Comparison of ENCODE assay signal across 8 mouse cellular contexts in genomic region chr7:139387921-139388669, GRCm38 (mm10). TPM values are rescaled to one million over a fixed set of nuclear protein-coding genes. Genes with fewer than 3 reads are reported as not detected.
DNase-seq lines count a peak whose midpoint lies in the region; ATAC-seq and TF ChIP-seq lines count a peak whose summit lies in the region.

No protein-coding gene starts in this region.

- H3K36me3 ChIP-seq in heart, postnatal 0 days (replicated peaks; ENCODE audit: control insufficient read depth, insufficient read depth, low read length) = no peaks in the 10 kb centered on the region

- peak overlapping the region; percentile 83 for H3K9ac ChIP-seq in heart, postnatal 0 days (replicated peaks; ENCODE audit: low read depth, low read length)

- no peaks in the 10 kb centered on the region for H3K9me3 ChIP-seq in heart, postnatal 0 days (replicated peaks; ENCODE audit: control insufficient read depth, low read length)

- no peak for DNase-seq in left cerebral cortex, adult 2 months (ENCODE audit: extremely low spot score in 1 of 2, low spot score in 2 of 2)
- no peak for DNase-seq in left cerebral cortex, postnatal 25 days (ENCODE audit: low spot score in 2 of 2)
- DNase-seq in cerebellum, postnatal 25 days = peak; percentile 22 to 47
- no peak for DNase-seq in heart, postnatal 0 days (ENCODE audit: low spot score)
- DNase-seq in urinary bladder, postnatal 25 days (ENCODE audit: low spot score) = no peak
- no peak for DNase-seq in spleen, postnatal 10 days (ENCODE audit: low spot score in 2 of 2)
- DNase-seq in B cell, adult 2 months = no peak

- TF ChIP-seq EP300 in heart, postnatal 0 days (IDR thresholded peaks at IDR 0.05; ENCODE audit: low read depth) = no peak

- WGBS in heart, postnatal 0 days = 17% methylated on average over 16 of the region's 16 CpGs

- H3K27ac ChIP-seq in left cerebral cortex, adult 2 months = peak overlapping the region; percentile 94
- H3K27ac ChIP-seq in heart, postnatal 0 days (ENCODE audit: low read depth) = peak overlapping the region; percentile 89

- peaks cover 41% of the 10 kb centered on the region for H3K4me1 ChIP-seq in heart, postnatal 0 days (ENCODE audit: control insufficient read depth, insufficient read depth)

- intact Hi-C loops in left cerebral cortex, adult 2 months (cut with DNase I) = loop anchor here (10.0 kb wide), 1 partner anchor 543 kb away; the partner anchor contains the start of genes Mapk1ip1 and Ppp2r2d
- intact Hi-C loops in left cerebral cortex, postnatal 25 days (cut with DNase I) = loop anchor here (2.0 to 5.0 kb wide), 2 partner anchors 37 to 176 kb away; partner anchors contain the start of genes Lrrc27 and Stk32c

- peak overlapping the region; percentile 60 for H3K4me2 ChIP-seq in heart, postnatal 0 days (ENCODE audit: low read depth, low read length)

- H3K27me3 ChIP-seq in heart, postnatal 0 days (ENCODE audit: control insufficient read depth, insufficient read depth, low read length) = no peaks in the 10 kb centered on the region

- peak; percentile 45 for ATAC-seq in heart, postnatal 0 days (ENCODE audit: insufficient read depth, low read depth)
- peak; percentile 61 for ATAC-seq in megakaryocyte, adult 5-6 weeks (ENCODE audit: poor library complexity, severe bottlenecking)

- no peak for TF ChIP-seq CTCF in left cerebral cortex, adult 2 months (IDR thresholded peaks at IDR 0.05)
- no peak for TF ChIP-seq CTCF in heart, postnatal 0 days (IDR thresholded peaks at IDR 0.05; ENCODE audit: low read depth)

- H3K4me3 ChIP-seq in left cerebral cortex, adult 2 months = peak overlapping the region; percentile 91
- H3K4me3 ChIP-seq in heart, postnatal 0 days (ENCODE audit: low read depth, low read length) = peak overlapping the region; percentile 85

RNA-seq across cellular contexts. Expression of gene Inpp5a, which starts 0.8 kb away (rescaled TPM):
- total RNA-seq in left cerebral cortex, adult 2 months (2021) = 10 to 100 TPM; 56.6 to 58.5 TPM
- total RNA-seq in left cerebral cortex, postnatal 25 days (2021) = 10 to 100 TPM; 58.5 to 59.2 TPM
- total RNA-seq in heart, postnatal 0 days (2014; rRNA removed; ENCODE audit: low replicate concordance) = 43.4 and 44.1 TPM in 2 replicates
- 57.9 and 65.2 TPM in 2 replicates for polyA plus RNA-seq in heart, postnatal 0 days (2015; fragmentation: Nextera tagmentation; extraction: Ambion mirVana)
- total RNA-seq in megakaryocyte, adult 5-6 weeks (2015) = 11.4 and 11.9 TPM in 2 replicates
- 7.6 and 10.5 TPM in 2 replicates for total RNA-seq in megakaryocyte, adult 5-6 weeks (2017)

Comparison
In these comparisons a context has a peak if more than half of its experiments do, and no peak if none do; other contexts are left out.
1. DNase-seq: peak in cerebellum, postnatal 25 days (2 of 2); none in left cerebral cortex, adult 2 months (0 of 2), left cerebral cortex, postnatal 25 days (0 of 2), heart, postnatal 0 days (single experiment), urinary bladder, postnatal 25 days (single experiment), spleen, postnatal 10 days (0 of 2) and B cell, adult 2 months (0 of 2).